Mouse (Mus musculus): Measurements from ENCODE around the gene Mapk8ip1.

Gene Mapk8ip1

DNA sequence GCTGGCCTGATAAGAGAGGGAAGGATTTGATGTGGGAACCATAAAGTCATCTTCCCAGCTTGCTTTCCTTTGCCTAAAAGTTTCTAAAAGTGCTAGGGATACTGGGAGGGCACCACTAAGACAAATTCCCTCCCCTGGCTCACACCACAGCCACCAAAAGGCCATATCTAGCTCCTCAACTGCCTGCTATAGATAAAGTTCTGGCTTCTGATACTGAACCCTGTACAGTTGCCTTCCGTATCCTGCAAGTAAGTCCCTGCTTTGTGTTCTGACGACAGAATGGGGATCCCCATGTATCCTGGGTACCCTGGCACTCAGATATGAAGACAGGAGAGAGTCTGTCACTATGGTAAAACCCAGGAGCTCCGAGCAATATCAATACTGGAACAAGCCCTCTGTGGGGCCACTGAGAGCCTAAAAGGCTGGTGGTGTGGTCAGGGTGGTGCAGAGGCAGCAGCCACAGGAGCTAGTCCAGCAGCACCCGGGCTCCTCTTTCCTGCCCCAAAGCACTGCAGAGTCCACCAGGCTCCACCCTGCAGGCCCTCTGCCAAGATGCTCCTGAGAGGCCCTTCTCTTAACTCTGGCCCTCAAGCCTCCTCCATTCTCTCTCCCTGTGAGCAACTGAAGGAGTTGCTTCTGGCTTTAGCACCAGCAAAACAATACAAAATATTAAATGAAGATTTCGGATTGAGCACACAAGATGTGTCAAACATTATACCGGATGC lies 10.7 kb downstream of the Mapk8ip1 start:
- no peak for DNase-seq (ENCODE audit: low spot score in 2 of 2)

DNA sequence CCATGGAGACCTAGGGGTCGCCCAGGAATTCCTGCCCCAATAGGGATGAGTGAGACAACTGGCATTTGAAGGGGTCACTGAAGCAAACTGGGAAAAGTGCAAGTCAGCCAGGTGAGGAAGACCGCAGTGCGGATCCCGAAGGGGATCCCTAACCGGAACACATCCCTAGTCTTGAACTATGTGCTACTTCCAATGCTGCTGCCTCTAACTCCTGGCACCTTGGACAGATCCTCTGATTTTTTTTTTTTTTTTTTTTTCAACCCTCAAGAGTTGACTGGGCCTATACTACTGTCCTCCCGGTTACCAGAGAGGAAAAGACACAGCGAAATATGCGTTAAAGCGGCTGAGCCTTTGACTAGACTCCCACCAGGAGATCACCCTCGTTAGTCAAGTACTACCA lies 11.4 kb downstream of the Mapk8ip1 start:
- no peak for DNase-seq (ENCODE audit: low spot score in 2 of 2)

GRCm38 (mm10) chr2:92388891-92389641 lies 12.0 kb downstream of the Mapk8ip1 start:
- peak in 1 of 2 experiments; percentile 32 for DNase-seq (ENCODE audit: low spot score in 2 of 2)

GRCm38 (mm10) chr2:92388081-92388517 lies 13.0 kb downstream of the Mapk8ip1 start:
- DNase-seq (ENCODE audit: low spot score in 2 of 2): no peak

- no peak for DNase-seq (ENCODE audit: low spot score in 2 of 2)
Measured at GRCm38 (mm10) chr2:92387646-92388045, 13.4 kb downstream of the Mapk8ip1 start.

DNA sequence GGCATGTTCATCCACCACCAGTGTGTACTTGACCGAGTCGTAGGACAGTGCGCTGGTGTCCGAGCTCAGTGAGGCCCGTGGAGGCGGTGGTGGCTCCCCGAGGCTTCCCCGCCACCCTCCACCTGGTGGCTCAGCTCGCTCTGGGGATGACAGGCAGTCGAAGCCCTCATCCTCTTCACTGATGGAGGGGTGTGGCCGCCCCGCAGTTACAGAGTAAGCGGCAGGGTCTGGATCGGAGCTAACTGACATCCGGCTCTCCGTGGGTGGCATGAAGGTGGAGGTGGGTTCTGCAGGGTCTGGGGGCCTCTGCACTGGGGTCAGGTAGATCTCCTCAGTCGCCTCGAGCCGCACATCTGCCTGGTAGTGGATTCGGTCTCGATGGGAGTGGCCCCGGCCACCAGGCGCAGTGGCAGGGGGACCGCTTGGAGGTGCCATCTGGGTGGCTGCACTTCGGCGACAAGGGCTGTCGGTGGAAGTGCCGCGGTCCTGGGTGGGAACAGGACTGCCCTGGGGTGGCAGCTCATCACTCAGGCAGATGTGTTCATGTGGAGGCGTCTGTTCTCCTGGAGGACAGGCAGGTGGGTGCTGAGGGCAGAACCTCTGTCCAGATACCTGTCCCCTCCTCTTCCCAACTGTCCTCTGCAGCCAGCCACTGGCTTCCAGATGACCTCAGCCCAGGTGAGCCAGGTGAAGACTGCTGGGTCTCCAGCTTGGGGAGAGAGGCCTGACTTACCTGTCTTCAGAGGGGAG lies 14.1 kb downstream of the Mapk8ip1 start:
- no peak for DNase-seq (ENCODE audit: low spot score in 2 of 2)

DNA sequence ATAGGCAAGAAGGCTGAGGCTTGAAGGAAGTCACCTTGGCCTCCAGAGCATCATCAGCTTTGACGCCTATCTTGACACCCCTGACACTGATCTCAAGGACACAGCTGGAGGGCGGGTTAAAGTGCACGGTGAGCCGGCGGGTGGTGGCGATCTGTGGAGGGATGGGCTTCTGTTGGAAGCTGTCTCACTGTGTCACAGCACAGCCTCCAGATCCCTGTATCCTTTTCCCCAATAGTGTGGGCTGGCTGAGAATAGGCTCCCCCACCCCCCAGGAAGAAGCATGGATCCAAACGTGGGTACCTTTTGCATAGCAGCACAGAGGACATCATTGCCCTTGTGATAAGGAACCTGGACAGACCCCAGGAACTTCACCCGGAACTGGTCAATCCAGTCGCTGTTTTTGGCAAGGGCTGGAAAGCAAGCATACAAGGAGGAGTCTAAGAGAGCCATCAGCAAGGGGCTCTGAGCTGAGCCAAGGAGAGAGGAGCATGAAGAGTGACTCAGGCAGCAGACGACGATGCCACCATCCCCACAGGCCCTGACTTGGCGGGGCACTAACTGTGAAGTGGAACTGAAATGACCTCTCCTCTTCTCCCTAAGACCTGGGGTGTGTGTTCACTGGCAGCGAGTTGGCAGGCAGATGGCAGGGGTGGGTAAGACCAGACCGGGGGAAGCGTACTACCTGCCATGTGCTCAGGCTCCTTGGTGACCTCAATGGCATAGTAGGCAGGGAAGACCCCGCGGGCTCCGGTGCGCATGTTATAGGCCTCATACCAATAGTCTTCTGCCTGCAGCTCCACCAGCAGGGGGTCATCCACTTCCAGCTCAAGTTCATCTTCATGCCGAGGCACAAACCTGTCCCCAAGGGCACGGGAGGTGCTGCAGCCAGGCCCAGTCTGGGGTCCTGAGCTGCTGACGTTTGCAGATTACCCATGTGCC lies 15.7 kb downstream of the Mapk8ip1 start:
- DNase-seq (ENCODE audit: low spot score in 2 of 2): no peak

DNA sequence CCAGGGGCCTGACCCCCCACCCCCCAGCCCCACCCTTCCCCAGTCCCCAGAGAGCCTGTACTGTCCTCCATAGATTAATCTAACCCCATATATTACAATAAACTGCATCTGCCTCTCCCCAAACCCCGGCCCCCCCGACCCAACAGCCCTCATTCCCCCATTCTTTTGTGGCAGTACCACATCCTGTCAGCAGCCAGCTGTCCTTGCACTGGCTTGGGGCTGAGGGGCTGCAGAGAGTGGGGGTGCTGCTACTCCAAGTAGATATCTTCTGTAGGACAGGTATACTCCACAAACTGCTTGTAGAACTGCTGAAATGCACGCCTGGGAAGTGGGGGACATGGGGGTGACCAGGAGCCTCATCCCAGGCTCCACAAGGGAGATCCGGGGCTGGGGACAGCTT lies 17.0 kb downstream of the Mapk8ip1 start:
- no peak for DNase-seq (ENCODE audit: low spot score in 2 of 2)

GRCm38 (mm10) chr2:92382759-92383158 lies 18.3 kb downstream of the Mapk8ip1 start:
- no peak for DNase-seq (ENCODE audit: low spot score in 2 of 2)

GRCm38 (mm10) chr2:92381901-92382588 lies 19.0 kb downstream of the Mapk8ip1 start, which contains the start of gene 1700029I15Rik:
1700029I15Rik (plus strand) TSS chr2:92382538.
- no peak for DNase-seq (ENCODE audit: low spot score in 2 of 2)

DNA sequence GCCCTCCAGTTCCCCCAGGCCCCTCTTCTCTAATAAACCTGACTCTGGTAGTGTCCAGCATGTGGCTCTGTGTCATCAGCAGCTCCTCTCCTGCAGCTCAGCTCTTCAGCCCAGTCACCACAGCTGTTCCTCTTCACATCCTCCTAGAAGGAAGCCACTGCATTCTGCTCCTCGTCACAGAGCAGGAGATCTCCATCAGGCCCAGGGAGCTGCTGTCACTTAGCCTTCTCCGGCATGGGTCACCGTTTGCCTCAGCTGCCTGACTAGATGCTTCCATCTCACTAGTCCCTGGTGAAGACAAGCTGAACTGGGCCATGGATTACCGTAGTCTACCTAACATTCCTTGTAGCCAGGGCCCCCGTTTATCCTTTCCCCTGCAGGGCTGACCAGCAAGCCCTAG lies 19.9 kb downstream of the Mapk8ip1 start:
- DNase-seq (ENCODE audit: low spot score in 2 of 2): no peak

GRCm38 (mm10) chr2:92380495-92381050 lies 20.5 kb downstream of the Mapk8ip1 start:
- DNase-seq (ENCODE audit: low spot score in 2 of 2): no peak

GRCm38 (mm10) chr2:92379783-92380494 lies 21.1 kb downstream of the Mapk8ip1 start:
- no peak for DNase-seq (ENCODE audit: low spot score in 2 of 2)

- DNase-seq (ENCODE audit: low spot score in 2 of 2): no peak
Measured at GRCm38 (mm10) chr2:92377320-92377719, 23.7 kb downstream of the Mapk8ip1 start.

- no peak for DNase-seq (ENCODE audit: low spot score in 2 of 2)
Measured at GRCm38 (mm10) chr2:92376300-92376699, 24.8 kb downstream of the Mapk8ip1 start.

DNA sequence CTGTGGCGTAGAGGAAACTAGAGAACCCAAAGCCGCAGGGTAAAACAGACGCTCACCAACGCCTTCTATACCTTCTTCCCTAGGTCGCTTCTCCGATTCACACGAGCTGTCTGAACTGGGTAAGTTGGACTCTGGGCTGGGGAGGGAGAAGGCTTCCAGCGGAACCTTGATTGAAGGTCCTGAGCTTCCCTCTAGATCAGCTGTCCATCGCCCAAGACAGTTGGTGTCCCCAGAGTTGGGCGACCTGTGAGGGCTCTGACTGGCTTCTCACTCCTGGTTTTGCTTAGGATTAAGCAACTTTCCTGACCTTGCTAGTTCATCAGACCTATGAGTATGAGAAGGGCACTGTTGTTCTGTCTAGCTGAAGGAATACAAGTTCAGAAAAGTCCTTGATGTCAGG lies 25.3 kb downstream of the Mapk8ip1 start:
- no peak for DNase-seq (ENCODE audit: low spot score in 2 of 2)

DNA sequence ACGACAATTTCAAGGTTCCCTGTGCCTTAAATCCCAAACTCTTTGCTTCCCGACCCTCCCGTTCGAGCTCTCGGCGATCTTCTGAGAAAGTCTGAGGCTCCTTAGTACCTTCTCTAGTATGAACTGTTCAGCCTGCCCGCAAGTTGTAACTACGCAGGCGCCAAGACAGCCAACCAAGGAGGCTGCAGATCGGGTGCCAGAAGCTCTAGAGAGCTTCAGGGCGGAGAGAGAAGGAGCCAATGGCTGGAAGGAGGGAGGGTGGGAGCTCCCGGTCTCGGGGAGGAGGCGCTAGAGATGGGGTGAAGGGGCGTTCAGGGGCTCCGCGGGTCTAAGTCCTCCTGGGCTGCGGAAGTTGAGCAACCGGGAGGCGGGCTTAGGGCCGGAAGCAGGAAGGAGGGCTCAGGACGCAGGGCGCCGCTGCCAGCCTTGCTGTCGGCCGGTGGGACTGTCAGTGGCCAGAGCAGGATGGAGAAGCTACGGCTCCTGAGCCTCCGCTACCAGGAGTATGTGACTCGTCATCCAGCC lies 25.9 kb downstream of the Mapk8ip1 start:
- DNase-seq (ENCODE audit: low spot score in 2 of 2): peak; percentile 91 to 94

- DNase-seq (ENCODE audit: low spot score in 2 of 2): peak in 1 of 2 experiments; percentile 44
Measured at GRCm38 (mm10) chr2:92374514-92374913, 26.5 kb downstream of the Mapk8ip1 start, which contains the start of the genes Pex16 and Large2. Pex16 (plus strand) TSS chr2:92374676. Large2 (minus strand) TSS chr2:92374869.

DNA sequence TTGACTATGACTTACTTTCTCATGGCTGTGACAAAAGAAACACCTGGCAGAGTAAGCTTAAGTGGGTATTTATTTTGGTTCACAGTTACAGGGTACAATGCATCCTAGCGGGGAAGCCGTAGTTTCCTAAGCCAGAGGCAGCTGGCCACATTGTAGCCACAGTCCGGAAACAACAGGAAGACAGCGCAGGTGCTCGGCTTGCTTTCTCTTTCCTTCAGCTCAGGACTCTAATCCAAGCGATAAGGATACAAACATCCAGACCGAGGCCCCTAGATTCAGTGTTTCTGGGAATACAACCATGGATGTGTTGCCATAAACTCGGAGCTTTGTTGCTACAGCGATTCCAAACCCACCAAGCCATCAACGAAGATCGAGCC lies 27.6 kb downstream of the Mapk8ip1 start:
- DNase-seq (ENCODE audit: low spot score in 2 of 2): no peak
